Mouse (Mus musculus): ENCODE data around the gene Sfxn2. TPM values are rescaled to one million over a fixed set of nuclear protein-coding genes. Genes with fewer than 3 reads are reported as not detected.

Sfxn2 gene
- polyA plus RNA-seq, 1 experiment from 2014 or later = 8.9 TPM

DNA sequence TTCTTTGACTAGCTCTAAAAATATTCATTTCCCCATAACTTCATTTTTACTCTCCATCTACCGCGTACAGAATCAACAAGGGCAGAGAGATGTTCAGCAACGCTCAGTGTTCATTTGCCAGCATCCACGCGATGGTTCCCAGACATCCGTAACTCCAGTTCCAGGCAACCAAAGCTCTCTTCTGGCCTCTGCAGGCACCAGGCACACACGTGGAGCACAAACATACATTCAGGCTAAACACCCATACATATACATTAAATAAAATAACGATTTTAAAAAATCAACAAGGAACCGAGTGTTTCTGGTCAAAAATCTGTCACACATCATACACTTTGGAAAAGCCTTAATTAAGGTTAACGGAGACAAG lies 1.3 kb upstream of the Sfxn2 start:
- Histone ChIP-seq H3K36me3 (no peaks in the 10 kb centered on the region; the same call in 1 of the 2 replicates), H3K4me3 (peak overlapping the region; percentile 87), H3K27ac (ENCODE audit: poor library complexity, severe bottlenecking) (no peak overlapping the region), H3K4me1 (replicated peaks) (peaks cover 16% of the 10 kb centered on the region), H3K9ac (peak overlapping the region; percentile 82), H3K9me3 (replicated peaks) (0 out of 2 replicates have a peak, but pooled peaks cover 3% of the 10 kb centered on the region), H3K27me3 (replicated peaks) (no peaks in the 10 kb centered on the region), H3K4me2 (peak overlapping the region; percentile 96)
- ATAC-seq (ENCODE audit: insufficient number of reproducible peaks, low FRiP score) = no peak
- WGBS = 29% methylated on average over 10 of the region's 10 CpGs

DNA sequence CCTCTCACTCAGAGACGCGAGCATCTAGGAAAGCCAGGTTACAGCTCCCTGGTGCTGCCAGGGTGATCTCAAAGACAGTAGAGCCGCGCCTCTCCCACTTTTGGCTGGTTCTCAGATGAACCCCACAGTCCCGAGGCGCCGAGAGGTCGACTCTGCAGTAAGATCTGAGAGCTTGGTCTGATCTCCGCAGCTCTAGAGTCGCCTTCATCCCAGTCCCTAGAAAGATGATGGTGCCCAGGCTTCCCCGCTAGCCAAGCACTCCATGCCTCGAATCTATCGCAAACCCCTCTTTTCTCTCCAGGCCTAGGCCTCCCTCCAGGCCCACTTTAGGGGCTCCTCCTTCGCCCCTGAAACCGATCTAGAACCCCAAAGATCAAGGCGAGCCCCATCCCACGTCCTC lies 617 bp upstream of the Sfxn2 start:
- H3K9me3 ChIP-seq (replicated peaks) = 0 out of 2 replicates have a peak, but pooled peaks cover 2% of the 10 kb centered on the region
- whole genome bisulfite sequencing = under 1% methylated on average over 17 of the region's 17 CpGs
- peak overlapping the region; percentile 82 for H3K9ac ChIP-seq
- H3K36me3 ChIP-seq = no peaks in the 10 kb centered on the region; the same call in 1 of the 2 replicates
- peak; percentile 22 for ATAC-seq (ENCODE audit: insufficient number of reproducible peaks, low FRiP score)
- H3K4me3 ChIP-seq = peak overlapping the region; percentile 87
- no peaks in the 10 kb centered on the region for H3K27me3 ChIP-seq (replicated peaks)
- peaks cover 16% of the 10 kb centered on the region for H3K4me1 ChIP-seq (replicated peaks)
- H3K4me2 ChIP-seq = peak overlapping the region; percentile 96
- H3K27ac ChIP-seq (ENCODE audit: poor library complexity, severe bottlenecking) = peak overlapping the region; percentile 43

DNA sequence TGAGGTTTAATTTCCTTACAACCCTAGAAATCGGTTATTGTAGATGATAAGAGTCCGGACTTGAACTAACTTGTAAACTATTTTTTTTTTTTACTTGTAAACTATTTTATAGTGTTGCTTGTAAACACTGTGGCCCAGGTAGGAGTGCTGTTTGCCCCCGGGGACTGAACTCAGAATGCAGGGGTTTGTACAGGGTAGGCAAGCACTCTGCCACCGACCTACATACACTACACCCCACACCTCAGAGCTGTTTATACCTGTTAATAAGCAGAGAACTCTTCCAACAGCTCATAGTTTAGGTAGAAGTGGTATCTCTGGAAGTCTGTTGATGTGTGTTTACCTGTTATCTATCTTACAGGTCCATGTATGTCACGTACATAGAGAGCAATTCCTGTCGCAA lies 825 bp downstream of the Sfxn2 start:
- H3K4me3 ChIP-seq = peak overlapping the region; percentile 87
- ATAC-seq (ENCODE audit: insufficient number of reproducible peaks, low FRiP score) = no peak
- peak overlapping the region; percentile 83; the same call in 1 of the 2 replicates for H3K9ac ChIP-seq
- WGBS = 45% methylated on average over 6 of the region's 6 CpGs
- no peaks in the 10 kb centered on the region for H3K27me3 ChIP-seq (replicated peaks)
- H3K36me3 ChIP-seq = no peaks in the 10 kb centered on the region; the same call in 1 of the 2 replicates
- H3K27ac ChIP-seq (ENCODE audit: poor library complexity, severe bottlenecking) = no peak overlapping the region
- H3K4me1 ChIP-seq (replicated peaks) = peaks cover 27% of the 10 kb centered on the region
- peak overlapping the region; percentile 96 for H3K4me2 ChIP-seq
- no peaks in the 10 kb centered on the region for H3K9me3 ChIP-seq (replicated peaks)

DNA sequence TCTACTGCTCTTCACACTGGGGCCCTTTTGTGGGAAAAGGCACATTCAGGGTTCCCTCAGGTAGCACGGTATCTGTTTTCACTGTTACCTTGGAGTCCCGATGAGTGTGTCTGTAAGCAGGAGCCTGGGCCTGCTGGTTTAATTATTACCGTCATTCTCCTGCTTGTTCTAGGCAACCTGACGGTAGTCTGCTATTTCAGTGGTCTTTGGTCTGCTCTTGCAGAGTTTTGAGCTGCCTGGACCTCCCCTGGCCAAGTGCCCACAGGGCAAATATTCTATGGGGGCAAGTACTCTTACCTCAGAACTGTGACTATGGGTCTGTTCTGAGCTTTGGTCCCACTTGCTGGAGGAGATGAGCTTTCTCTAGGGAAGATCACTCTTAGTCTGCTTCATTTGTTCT lies 2.0 kb downstream of the Sfxn2 start:
- no peak for ATAC-seq (ENCODE audit: insufficient number of reproducible peaks, low FRiP score)
- H3K4me3 ChIP-seq = no peak overlapping the region
- no peaks in the 10 kb centered on the region for H3K27me3 ChIP-seq (replicated peaks)
- H3K27ac ChIP-seq (ENCODE audit: poor library complexity, severe bottlenecking) = no peak overlapping the region
- no peak overlapping the region for H3K4me2 ChIP-seq
- no peaks in the 10 kb centered on the region; the same call in 1 of the 2 replicates for H3K36me3 ChIP-seq
- H3K9ac ChIP-seq = no peak overlapping the region
- peaks cover 35% of the 10 kb centered on the region for H3K4me1 ChIP-seq (replicated peaks)
- no peaks in the 10 kb centered on the region for H3K9me3 ChIP-seq (replicated peaks)
- WGBS = 57% methylated on average over 4 of the region's 4 CpGs

DNA sequence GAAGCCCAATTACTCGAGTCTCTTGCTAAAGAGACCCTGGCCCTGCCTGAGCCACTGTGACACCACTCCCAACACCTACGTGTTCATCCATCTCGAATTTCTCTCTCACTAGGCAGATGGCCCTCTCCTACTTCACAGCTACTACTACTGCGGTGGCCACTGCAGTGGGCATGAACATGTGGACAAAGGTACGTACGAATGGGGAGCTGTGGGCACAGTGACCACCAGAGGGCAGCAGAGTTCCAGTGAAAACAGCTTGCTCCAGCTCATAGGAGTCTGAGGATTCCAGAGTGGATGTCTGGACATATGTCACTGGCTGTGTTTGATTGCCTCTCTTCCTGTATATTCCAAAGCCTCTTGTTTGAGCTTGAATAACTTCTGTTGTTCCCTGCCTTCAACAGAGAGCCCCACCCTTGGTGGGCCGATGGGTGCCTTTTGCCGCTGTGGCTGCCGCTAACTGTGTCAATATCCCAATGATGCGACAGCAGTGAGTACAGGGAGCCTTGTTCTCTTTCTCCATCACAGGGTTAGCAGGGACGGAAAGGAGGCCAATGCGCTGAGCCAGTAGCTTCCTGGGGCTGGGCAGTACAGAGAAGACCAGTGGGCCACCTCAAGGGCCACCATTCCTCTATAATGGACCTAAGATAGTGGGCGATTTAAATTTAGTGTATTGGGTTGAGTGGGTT lies 14.8 kb downstream of the Sfxn2 start:
- WGBS = 62% methylated on average over 13 of the region's 13 CpGs
- H3K4me1 ChIP-seq (replicated peaks) = peaks cover 6% of the 10 kb centered on the region; the same call in 1 of the 2 replicates
- H3K4me3 ChIP-seq = no peak overlapping the region
- no peaks in the 10 kb centered on the region for H3K27me3 ChIP-seq (replicated peaks)
- no peak overlapping the region for H3K27ac ChIP-seq (ENCODE audit: poor library complexity, severe bottlenecking)
- H3K36me3 ChIP-seq = peaks cover 36% of the 10 kb centered on the region
- H3K9me3 ChIP-seq (replicated peaks) = no peaks in the 10 kb centered on the region
- ATAC-seq (ENCODE audit: insufficient number of reproducible peaks, low FRiP score) = 0 out of 2 replicates have a peak, but pooled peaks have one; percentile 20
- no peak overlapping the region for H3K9ac ChIP-seq
- no peak overlapping the region for H3K4me2 ChIP-seq

DNA sequence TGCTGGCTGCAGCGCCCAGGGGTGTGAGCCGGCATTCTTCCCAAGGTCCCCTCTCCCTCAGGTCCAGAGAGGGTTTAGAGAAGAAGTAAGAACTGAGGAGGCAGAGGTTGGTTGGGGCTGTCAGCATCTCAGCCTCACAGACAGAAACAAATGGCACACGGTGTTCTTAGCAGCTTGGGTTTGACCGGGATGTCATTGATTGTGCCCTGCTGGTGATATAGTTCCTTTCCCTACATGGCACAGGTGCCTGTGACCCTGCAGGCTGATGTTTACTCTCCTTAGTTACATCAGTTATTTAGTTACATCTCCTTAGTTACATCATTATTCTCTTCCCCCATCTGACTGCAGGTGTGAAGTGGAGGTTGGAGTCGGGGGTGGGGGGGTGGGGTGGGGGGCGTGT lies 18.4 kb downstream of the Sfxn2 start:
- peaks cover 6% of the 10 kb centered on the region; the same call in 1 of the 2 replicates for H3K4me1 ChIP-seq (replicated peaks)
- H3K9me3 ChIP-seq (replicated peaks) = no peaks in the 10 kb centered on the region
- no peak overlapping the region for H3K27ac ChIP-seq (ENCODE audit: poor library complexity, severe bottlenecking)
- H3K4me2 ChIP-seq = no peak overlapping the region
- H3K36me3 ChIP-seq = peaks cover 56% of the 10 kb centered on the region
- H3K9ac ChIP-seq = no peak overlapping the region
- WGBS = 74% methylated on average over 6 of the region's 6 CpGs
- ATAC-seq (ENCODE audit: insufficient number of reproducible peaks, low FRiP score) = no peak
- H3K27me3 ChIP-seq (replicated peaks) = no peaks in the 10 kb centered on the region
- H3K4me3 ChIP-seq = no peak overlapping the region

DNA sequence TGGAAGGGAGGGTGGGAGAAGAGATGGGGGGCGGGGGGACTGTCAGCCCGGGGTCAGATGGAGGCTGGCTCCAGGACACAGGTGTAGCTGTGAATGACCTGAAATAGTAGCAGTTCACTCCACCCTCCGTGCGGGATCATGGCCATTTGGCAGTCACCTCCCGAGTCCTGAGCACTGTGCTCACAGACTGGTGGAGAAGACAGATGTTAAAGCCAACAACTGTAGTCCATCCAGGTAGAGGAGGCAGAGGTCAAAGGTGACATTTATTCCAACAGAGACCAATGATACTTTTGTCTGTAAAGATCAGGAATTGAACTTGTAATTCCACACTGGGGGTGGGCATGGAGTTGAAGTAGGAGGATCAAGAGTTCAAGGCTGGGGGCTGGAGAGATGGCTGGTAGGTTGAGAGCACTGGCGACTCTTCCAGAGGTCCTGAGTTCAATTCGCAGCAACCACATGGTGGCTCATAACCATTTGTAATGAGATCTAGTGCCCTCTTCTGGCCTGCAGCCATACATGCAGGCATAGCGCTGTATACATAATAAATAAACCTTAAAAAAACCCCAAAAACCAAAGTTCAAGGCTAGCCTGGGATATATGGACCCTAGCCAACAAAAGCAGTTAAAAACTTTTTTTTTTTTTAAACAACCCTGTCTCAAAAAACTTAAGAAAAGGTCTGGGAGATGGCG lies 19.7 kb downstream of the Sfxn2 start:
- H3K9me3 ChIP-seq (replicated peaks) = no peaks in the 10 kb centered on the region
- no peak overlapping the region for H3K4me2 ChIP-seq
- WGBS = 92% methylated on average over 9 of the region's 9 CpGs
- H3K4me3 ChIP-seq = no peak overlapping the region
- peaks cover 51% of the 10 kb centered on the region for H3K36me3 ChIP-seq
- no peaks in the 10 kb centered on the region for H3K27me3 ChIP-seq (replicated peaks)
- H3K4me1 ChIP-seq (replicated peaks) = peaks cover 6% of the 10 kb centered on the region; the same call in 1 of the 2 replicates
- H3K9ac ChIP-seq = no peak overlapping the region
- no peak overlapping the region for H3K27ac ChIP-seq (ENCODE audit: poor library complexity, severe bottlenecking)
- no peak for ATAC-seq (ENCODE audit: insufficient number of reproducible peaks, low FRiP score)

DNA sequence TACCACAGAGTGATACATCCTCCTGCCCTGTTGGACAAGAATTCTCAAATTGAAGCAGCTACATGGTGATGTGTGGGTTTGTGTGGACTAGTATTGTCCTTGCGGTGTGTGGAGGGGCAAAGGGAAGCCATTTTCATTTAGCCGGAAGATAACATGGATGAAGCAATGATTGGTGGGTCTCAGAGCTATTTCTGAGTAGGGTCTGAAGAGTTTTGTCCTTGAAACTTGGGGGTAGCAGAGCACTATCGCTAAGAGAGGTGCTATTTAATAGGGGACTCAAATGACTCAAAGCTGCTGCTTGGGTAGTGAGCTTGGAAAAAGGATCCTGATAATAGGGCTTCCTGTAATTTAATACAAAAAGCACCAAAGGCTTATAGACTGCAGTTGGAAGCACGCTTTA lies 25.0 kb downstream of the Sfxn2 start:
- 79% methylated on average over 4 of the region's 4 CpGs for WGBS
- Histone ChIP-seq H3K9me3 (replicated peaks) (no peaks in the 10 kb centered on the region), H3K4me2 (peak overlapping the region; percentile 33; the same call in 1 of the 2 replicates), H3K4me1 (replicated peaks) (peaks cover 31% of the 10 kb centered on the region), H3K27ac (ENCODE audit: poor library complexity, severe bottlenecking) (no peak overlapping the region), H3K36me3 (peaks cover 25% of the 10 kb centered on the region), H3K4me3 (no peak overlapping the region), H3K9ac (no peak overlapping the region), H3K27me3 (replicated peaks) (no peaks in the 10 kb centered on the region)
- no peak for ATAC-seq (ENCODE audit: insufficient number of reproducible peaks, low FRiP score)

DNA sequence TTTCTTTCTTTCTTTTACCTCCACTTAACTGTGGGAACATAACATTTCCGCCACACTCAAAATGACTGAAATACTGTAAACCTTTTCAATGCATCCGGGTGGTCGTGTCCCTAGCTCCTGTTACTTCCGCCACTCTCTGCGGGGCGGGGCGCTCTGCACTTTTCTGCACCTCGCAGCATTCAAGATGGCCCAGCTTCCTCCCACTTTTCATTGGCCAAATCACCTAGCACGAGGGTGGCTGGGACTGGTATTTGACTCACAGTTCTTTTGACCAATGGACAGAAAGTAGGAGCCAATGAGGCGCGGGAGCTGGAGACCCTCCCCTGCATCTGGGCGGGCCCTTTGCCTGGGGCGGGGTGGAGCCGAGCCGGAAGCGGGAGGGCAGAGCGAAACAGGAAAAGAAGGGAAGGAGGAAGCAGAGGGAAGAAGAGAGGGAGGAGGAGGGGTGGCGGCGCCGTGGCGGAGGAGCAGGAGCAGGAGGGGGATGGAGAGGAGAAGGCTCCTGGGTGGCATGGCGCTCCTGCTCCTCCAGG lies 25.6 kb downstream of the Sfxn2 start, which contains the start of gene Wbp1l:
Gene Wbp1l (plus strand): TSS at position 365 of the 533 bp plus-strand sequence.
- Histone ChIP-seq H3K4me2 (peak within 1 kb of the TSS; percentile 97), H3K4me1 (replicated peaks) (peaks cover 31% of the 10 kb centered on the region), H3K27ac (ENCODE audit: poor library complexity, severe bottlenecking) (peak within 1 kb of the TSS; percentile 37), H3K9ac (peak within 1 kb of the TSS; percentile 90), H3K9me3 (replicated peaks) (no peaks in the 10 kb centered on the region), H3K27me3 (replicated peaks) (no peaks in the 10 kb centered on the region), H3K36me3 (peaks cover 25% of the 10 kb centered on the region), H3K4me3 (peak within 1 kb of the TSS; percentile 94)
- under 1% methylated on average over 22 of the region's 22 CpGs for WGBS
- peak; percentile 98 for ATAC-seq (ENCODE audit: insufficient number of reproducible peaks, low FRiP score)

DNA sequence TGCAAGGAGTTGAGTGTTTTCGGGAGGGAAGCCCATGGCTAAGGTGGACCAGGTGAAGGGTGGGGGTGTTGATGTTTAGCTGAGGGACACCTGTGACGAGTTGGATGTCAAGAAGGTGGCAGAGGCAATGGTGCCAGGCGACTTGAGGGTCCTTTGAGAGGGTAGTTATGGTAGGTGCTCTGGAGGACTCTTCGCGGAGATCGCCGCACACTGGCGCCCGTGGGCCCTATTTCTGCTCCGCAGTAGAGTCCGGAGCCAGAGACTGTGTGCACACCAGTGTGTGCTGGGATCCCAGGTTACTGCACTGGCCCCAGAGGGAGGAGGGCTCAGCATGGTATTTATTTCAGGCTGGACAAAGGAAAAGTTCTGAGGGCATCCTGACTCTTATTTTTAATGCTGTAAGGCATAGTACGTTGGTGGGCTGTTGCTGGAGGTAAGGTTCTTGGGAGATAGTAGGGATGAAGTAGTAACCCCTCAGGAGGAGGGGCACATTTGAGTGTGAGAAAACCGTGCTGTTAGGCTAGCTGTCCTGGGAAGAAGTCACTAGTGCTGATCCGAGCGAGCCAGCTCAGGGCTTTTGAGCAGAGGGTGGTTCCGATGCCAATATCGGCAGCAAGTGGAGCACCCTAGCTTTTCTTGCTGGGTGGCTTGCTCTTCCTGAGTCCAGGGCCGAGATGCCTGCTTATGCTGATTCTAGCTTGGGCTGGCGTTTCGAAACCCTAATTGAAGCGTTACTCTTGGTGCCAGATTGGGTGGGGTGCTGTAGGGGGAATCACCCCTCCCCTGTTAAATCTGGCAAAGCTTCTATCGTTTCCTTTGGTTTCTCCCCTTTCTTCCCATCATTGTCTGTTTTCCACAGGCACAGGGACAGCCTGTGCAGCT lies 26.5 kb downstream of the Sfxn2 start:
- Histone ChIP-seq H3K9ac (peak overlapping the region; percentile 90), H3K9me3 (replicated peaks) (no peaks in the 10 kb centered on the region), H3K27me3 (replicated peaks) (no peaks in the 10 kb centered on the region), H3K4me2 (peak overlapping the region; percentile 97), H3K36me3 (peaks cover 21% of the 10 kb centered on the region), H3K4me1 (replicated peaks) (peaks cover 31% of the 10 kb centered on the region), H3K4me3 (peak overlapping the region; percentile 94), H3K27ac (ENCODE audit: poor library complexity, severe bottlenecking) (peak overlapping the region; percentile 37)
- ATAC-seq (ENCODE audit: insufficient number of reproducible peaks, low FRiP score) = peak; percentile 27; the same call in 1 of the 2 replicates
- WGBS = 17% methylated on average over 22 of the region's 22 CpGs

All from heart, embryonic 12.5 days (tissue).